7 mouse cellular contexts compared by ENCODE assay signal in genomic region chr4:56643999-56644962, GRCm38 (mm10).
DNase-seq lines count a peak whose midpoint lies in the region; ATAC-seq and TF ChIP-seq lines count a peak whose summit lies in the region.

No protein-coding gene starts in this region.

- no peaks in the 10 kb centered on the region for H3K36me3 ChIP-seq in kidney, embryonic 14.5 days (ENCODE audit: control insufficient read depth, insufficient read depth, low read length)
- no peaks in the 10 kb centered on the region for H3K36me3 ChIP-seq in lung, embryonic 16.5 days (ENCODE audit: control insufficient read depth, insufficient read depth, low read length)

- no peak overlapping the region for H3K4me3 ChIP-seq in kidney, embryonic 14.5 days (ENCODE audit: low read length)
- H3K4me3 ChIP-seq in lung, embryonic 16.5 days (ENCODE audit: low read length) = peak overlapping the region; percentile 0; the same call in 1 of the 2 replicates

- H3K4me2 ChIP-seq in kidney, embryonic 14.5 days (replicated peaks; ENCODE audit: low read depth, low read length) = peak overlapping the region; percentile 22
- peak overlapping the region; percentile 39 for H3K4me2 ChIP-seq in lung, embryonic 16.5 days (ENCODE audit: low read depth, low read length)

- H3K9ac ChIP-seq in kidney, embryonic 14.5 days (ENCODE audit: low read depth, low read length) = no peak overlapping the region
- H3K9ac ChIP-seq in lung, embryonic 16.5 days (ENCODE audit: low read length) = no peak overlapping the region

- no peak overlapping the region for H3K27ac ChIP-seq in kidney, embryonic 14.5 days (ENCODE audit: low read depth, low read length)
- peak overlapping the region; percentile 50 for H3K27ac ChIP-seq in lung, embryonic 16.5 days (ENCODE audit: low read length)

- H3K27me3 ChIP-seq in kidney, embryonic 14.5 days (ENCODE audit: control insufficient read depth, insufficient read depth, low read length) = no peaks in the 10 kb centered on the region; the same call in 1 of the 2 replicates
- H3K27me3 ChIP-seq in lung, embryonic 16.5 days (ENCODE audit: control insufficient read depth, insufficient read depth, low read depth, low read length) = no peaks in the 10 kb centered on the region

- no peaks in the 10 kb centered on the region for H3K9me3 ChIP-seq in kidney, embryonic 14.5 days (ENCODE audit: control insufficient read depth, low read length)
- H3K9me3 ChIP-seq in lung, embryonic 16.5 days (ENCODE audit: control insufficient read depth, low read length) = no peaks in the 10 kb centered on the region

- intact Hi-C loops in gastrocnemius, postnatal 36 days (cut with DNase I) = no loop called here

- peak; percentile 65 for DNase-seq in NIH3T3 (ENCODE audit: low read depth)
- DNase-seq in brain, embryonic 14.5 days (ENCODE audit: low read depth) = peak; percentile 91
- DNase-seq in gastrocnemius, postnatal 36 days = peak; percentile 25 to 56
- peak; percentile 29 for DNase-seq in right cerebral cortex, postnatal 25 days

- peaks cover 12% of the 10 kb centered on the region for H3K4me1 ChIP-seq in kidney, embryonic 14.5 days (ENCODE audit: control insufficient read depth, insufficient read depth, low read length)
- peaks cover 35% of the 10 kb centered on the region for H3K4me1 ChIP-seq in lung, embryonic 16.5 days (replicated peaks; ENCODE audit: control insufficient read depth, insufficient read depth, low read length)

- ATAC-seq in kidney, embryonic 14.5 days (ENCODE audit: low FRiP score, low TSS enrichment) = peak; percentile 82
- ATAC-seq in lung, embryonic 16.5 days (ENCODE audit: low read depth) = peak; percentile 87
- ATAC-seq in monocyte, adult 5-6 weeks (replicated peaks; ENCODE audit: insufficient number of reproducible peaks, low FRiP score, low TSS enrichment, poor library complexity, severe bottlenecking) = no peak

- no peak for TF ChIP-seq CTCF in brain, embryonic 14.5 days (IDR thresholded peaks at IDR 0.05; ENCODE audit: borderline replicate concordance, extremely low read depth, insufficient read depth, insufficient read length)

- WGBS in kidney, embryonic 14.5 days = 19% methylated on average over 20 of the region's 20 CpGs
- 18% methylated on average over 20 of the region's 20 CpGs for WGBS in lung, embryonic 16.5 days

- TF ChIP-seq POLR2A in brain, embryonic 14.5 days (IDR thresholded peaks at IDR 0.05; ENCODE audit: borderline replicate concordance, extremely low read depth, insufficient read depth, insufficient read length, poor library complexity, severe bottlenecking) = no peak

Comparison
In these comparisons a context has a peak if more than half of its experiments do, and no peak if none do; other contexts are left out.
1. DNase-seq: peak in every context shown above with its lines; median percentile 91 in brain, embryonic 14.5 days; 65 in NIH3T3; 40 in gastrocnemius, postnatal 36 days; 29 in right cerebral cortex, postnatal 25 days.